Mouse (Mus musculus) left cerebral cortex, postnatal 25 days (tissue): ENCODE measurements around the gene Fbxo27. TPM values are rescaled to one million over a fixed set of nuclear protein-coding genes. Genes with fewer than 3 reads are reported as not detected.
A peak's percentile ranks its signal among the peaks of the same experiment; 100 is the strongest.
"Not testable (repeated sequence)": the region's sequence is repeated elsewhere in the genome, so short reads cannot be mapped to it uniquely, and the experiment has no call there.

Experiments used
- DNase-seq, 2 experiments: peaks; one replicate each; pipeline ENCODE4 v3.0.0; 2022; ENCODE audit warnings: low spot score in 2 of 2, mixed read lengths in 1 of 2
- intact Hi-C: fragments of 180-260 bp; cut with DNase I; formaldehyde crosslinking; loops from one replicate; pipeline ENCODE4 v1.15.1; 2025
- total RNA-seq, 2 experiments: library from RNA; stranded (reverse); gene quantifications; 2 replicates each; pipeline ENCODE4 v1.2.3; 2021

Gene Fbxo27
- total RNA-seq, 2 experiments from 2014 or later: 21.6 to 21.8 TPM

GRCm38 (mm10) chr7:28700269-28700668 lies 7.6 kb downstream of the Fbxo27 start:
- intact Hi-C loops: no loop called here
- DNase-seq: no peak

GRCm38 (mm10) chr7:28701306-28701705 lies 8.7 kb downstream of the Fbxo27 start:
- intact Hi-C loops, DNase-seq: not testable (repeated sequence)

- intact Hi-C loops: no loop called here
Measured at GRCm38 (mm10) chr7:28702601-28703143, 10.0 kb downstream of the Fbxo27 start.

GRCm38 (mm10) chr7:28709454-28709853 lies 16.8 kb downstream of the Fbxo27 start:
- intact Hi-C loops: no loop called here
- no peak for DNase-seq

More at GRCm38 (mm10) chr7:28702601-28703143, 10.0 kb downstream of the Fbxo27 start:
- no peak for DNase-seq

GRCm38 (mm10) chr7:28710962-28711361 lies 18.3 kb downstream of the Fbxo27 start:
- intact Hi-C loops: no loop called here
- no peak for DNase-seq

- peak; percentile 31 to 86 for DNase-seq
- intact Hi-C loops: no loop called here
Measured at GRCm38 (mm10) chr7:28714667-28715066, 22.0 kb downstream of the Fbxo27 start.

- DNase-seq: no peak
- intact Hi-C loops: no loop called here
Measured at GRCm38 (mm10) chr7:28715598-28715997, 22.9 kb downstream of the Fbxo27 start.

GRCm38 (mm10) chr7:28716590-28717281 lies 24.1 kb downstream of the Fbxo27 start, which contains the start of gene Fbxo17:
Fbxo17 (plus strand) TSS chr7:28716804.
- intact Hi-C loops: no loop called here
- DNase-seq: no peak

- intact Hi-C loops: no loop called here
Measured at GRCm38 (mm10) chr7:28717726-28718125, 25.1 kb downstream of the Fbxo27 start.

GRCm38 (mm10) chr7:28719159-28719558 lies 26.5 kb downstream of the Fbxo27 start:
- no peak for DNase-seq
- intact Hi-C loops: no loop called here

More at GRCm38 (mm10) chr7:28717726-28718125, 25.1 kb downstream of the Fbxo27 start:
- DNase-seq: no peak

GRCm38 (mm10) chr7:28719650-28720049 lies 27.0 kb downstream of the Fbxo27 start:
- intact Hi-C loops: no loop called here
- no peak for DNase-seq

GRCm38 (mm10) chr7:28720753-28721537 lies 28.3 kb downstream of the Fbxo27 start:
- intact Hi-C loops: no loop called here
- no peak for DNase-seq

- DNase-seq: no peak
- intact Hi-C loops: no loop called here
Measured at GRCm38 (mm10) chr7:28722079-28722478, 29.4 kb downstream of the Fbxo27 start.

- no peak for DNase-seq
- intact Hi-C loops: no loop called here
Measured at GRCm38 (mm10) chr7:28724613-28725012, 32.0 kb downstream of the Fbxo27 start.

GRCm38 (mm10) chr7:28726600-28726999 lies 34.0 kb downstream of the Fbxo27 start:
- DNase-seq: peak; percentile 82 to 89
- intact Hi-C loops: loop anchor here (1.0 to 2.0 kb wide), 2 partner anchors 124 to 290 kb away; partner anchors contain the start of gene Gmfg

GRCm38 (mm10) chr7:28727649-28728340 lies 35.1 kb downstream of the Fbxo27 start:
- intact Hi-C loops: loop anchor here (2.0 kb wide), 1 partner anchor 291 kb away; the partner anchor contains the start of gene Gmfg
- DNase-seq: peak; percentile 51 to 74

- intact Hi-C loops: no loop called here
- DNase-seq: peak in 1 of 2 experiments; percentile 17
Measured at GRCm38 (mm10) chr7:28732341-28733142, 39.9 kb downstream of the Fbxo27 start.

- intact Hi-C loops: no loop called here
- no peak for DNase-seq
Measured at GRCm38 (mm10) chr7:28733211-28733610, 40.6 kb downstream of the Fbxo27 start.

- intact Hi-C loops: no loop called here
- no peak for DNase-seq
Measured at GRCm38 (mm10) chr7:28735701-28736100, 43.1 kb downstream of the Fbxo27 start.
